Mouse (Mus musculus) C2C12 (cell line): Measurements from ENCODE around the gene Npr3. TPM values are rescaled to one million over a fixed set of nuclear protein-coding genes. Genes with fewer than 3 reads are reported as not detected.
"Not testable (repeated sequence)": the region's sequence is repeated elsewhere in the genome, so short reads cannot be mapped to it uniquely, and the experiment has no call there.

ENCODE experiments used
- H3K27me3 ChIP-seq: one replicate; pipeline ENCODE4 v1.6.1; 2011; ENCODE audit not compliant: control insufficient read depth, insufficient read depth, insufficient read length
- H3K36me3 ChIP-seq: one replicate; pipeline ENCODE4 v1.6.1; 2011; ENCODE audit not compliant: control insufficient read depth, insufficient read depth
- H3K4me3 ChIP-seq: one replicate; pipeline ENCODE4 v1.5.1; 2011; ENCODE audit warnings: mild to moderate bottlenecking, control low read depth; ENCODE audit not compliant: poor library complexity, insufficient read depth, severe bottlenecking
- H3K79me2 ChIP-seq: one replicate; pipeline ENCODE4 v1.6.1; 2011; ENCODE audit not compliant: control insufficient read depth, insufficient read depth
- H3K79me3 ChIP-seq: one replicate; pipeline ENCODE4 v1.6.1; 2011; ENCODE audit warnings: low read depth, control low read depth
- H3ac ChIP-seq: one replicate; pipeline ENCODE3; 2011; ENCODE audit warnings: low read depth; ENCODE audit not compliant: control insufficient read depth, insufficient read length
- CEBPB ChIP-seq: IDR thresholded peaks from one replicate; pipeline ENCODE4 v1.6.1; 2011; ENCODE audit warnings: low read depth, mild to moderate bottlenecking, control low read depth, moderate library complexity
- CTCF ChIP-seq: IDR thresholded peaks from one replicate; pipeline ENCODE4 v1.5.1; 2011; ENCODE audit not compliant: control insufficient read depth, insufficient read depth, insufficient read length
- FOSL1 ChIP-seq: IDR thresholded peaks from one replicate; pipeline ENCODE4 v1.8.0; 2011; ENCODE audit warnings: mild to moderate bottlenecking, low read length; ENCODE audit not compliant: poor library complexity, insufficient read depth, severe bottlenecking
- MAX ChIP-seq: IDR thresholded peaks from one replicate; pipeline ENCODE4 v1.6.1; 2011; ENCODE audit warnings: mild to moderate bottlenecking, control low read depth
- MYOD1 ChIP-seq: IDR thresholded peaks from one replicate; pipeline ENCODE4 v1.6.1; 2011; ENCODE audit warnings: low read depth; ENCODE audit not compliant: control insufficient read depth, insufficient read length
- MYOG ChIP-seq: IDR thresholded peaks from one replicate; pipeline ENCODE4 v1.6.1; 2011; ENCODE audit not compliant: control insufficient read depth, insufficient read length; ENCODE audit errors: extremely low read depth
- USF1 ChIP-seq: IDR thresholded peaks from one replicate; pipeline ENCODE4 v1.6.1; 2011; ENCODE audit warnings: low read depth, mild to moderate bottlenecking, control low read depth, moderate library complexity
- polyA plus RNA-seq: library from polyadenylated mRNA; unstranded; fragments of >200 nt; fragmentation: generic; extraction: Trizol; gene quantifications from one replicate; pipeline ENCODE4 v1.2.1, GENCODE M21; 2012; ENCODE audit warnings: missing spikeins

Gene Npr3
- polyA plus RNA-seq, 1 experiment: 1.4 TPM

GRCm38 (mm10) chr15:11835913-11836312, 71.2 kb downstream of the Npr3 start:
- no peaks in the 10 kb centered on the region for H3K27me3 ChIP-seq
- no peaks in the 10 kb centered on the region for H3K36me3 ChIP-seq
- no peak overlapping the region for H3ac ChIP-seq
- no peak for TF ChIP-seq MYOG
- no peak for TF ChIP-seq MYOD1
- peak; percentile 25 for TF ChIP-seq MAX
- TF ChIP-seq FOSL1: peak; percentile 36
- TF ChIP-seq CTCF: no peak
- peak; percentile 57 for TF ChIP-seq CEBPB
- H3K79me2 ChIP-seq: no peaks in the 10 kb centered on the region
- H3K4me3 ChIP-seq: no peak overlapping the region
- no peaks in the 10 kb centered on the region for H3K79me3 ChIP-seq

- H3K79me2 ChIP-seq, H3K4me3 ChIP-seq, H3K36me3 ChIP-seq, H3ac ChIP-seq, H3K79me3 ChIP-seq, H3K27me3 ChIP-seq: not testable (repeated sequence)
These were observed 84.7 kb downstream of the Npr3 start for GRCm38 (mm10) chr15:11822347-11822746.

- Histone ChIP-seq H3K79me3 (no peaks in the 10 kb centered on the region), H3K79me2 (no peaks in the 10 kb centered on the region), H3K36me3 (no peaks in the 10 kb centered on the region), H3K27me3 (no peaks in the 10 kb centered on the region), H3K4me3 (no peak overlapping the region), H3ac (no peak overlapping the region)
- TF ChIP-seq FOSL1: no peak
- TF ChIP-seq MYOD1: no peak
- no peak for TF ChIP-seq USF1
- no peak for TF ChIP-seq MAX
- TF ChIP-seq CTCF: no peak
- TF ChIP-seq MYOG: no peak
- TF ChIP-seq CEBPB: no peak
These were observed 91.5 kb downstream of the Npr3 start for GRCm38 (mm10) chr15:11815551-11815950.

- Histone ChIP-seq H3K36me3 (no peaks in the 10 kb centered on the region), H3K4me3 (no peak overlapping the region), H3K79me3 (no peaks in the 10 kb centered on the region), H3K79me2 (no peaks in the 10 kb centered on the region), H3ac (no peak overlapping the region), H3K27me3 (no peaks in the 10 kb centered on the region)
- TF ChIP-seq MYOD1 (no peak), MAX (no peak), CEBPB (no peak), MYOG (no peak), FOSL1 (no peak), CTCF (no peak), USF1 (no peak)
These were observed 103.5 kb downstream of the Npr3 start for GRCm38 (mm10) chr15:11803576-11803975.

- no peak overlapping the region for H3K4me3 ChIP-seq
- TF ChIP-seq CTCF (no peak), MYOD1 (no peak), MAX (no peak), CEBPB (no peak), FOSL1 (no peak), MYOG (no peak), USF1 (no peak)
- H3K36me3 ChIP-seq: no peaks in the 10 kb centered on the region
These were observed 105.0 kb downstream of the Npr3 start for GRCm38 (mm10) chr15:11801863-11802722.

GRCm38 (mm10) chr15:11794632-11795031, 112.5 kb downstream of the Npr3 start:
- H3K79me3 ChIP-seq: no peaks in the 10 kb centered on the region
- no peaks in the 10 kb centered on the region for H3K36me3 ChIP-seq
- no peak overlapping the region for H3ac ChIP-seq
- no peaks in the 10 kb centered on the region for H3K79me2 ChIP-seq
- H3K4me3 ChIP-seq: no peak overlapping the region
- no peak for TF ChIP-seq CTCF
- TF ChIP-seq MAX: no peak
- no peak for TF ChIP-seq MYOG
- TF ChIP-seq FOSL1: no peak
- no peak for TF ChIP-seq USF1
- no peak for TF ChIP-seq MYOD1
- no peak for TF ChIP-seq CEBPB
- no peaks in the 10 kb centered on the region for H3K27me3 ChIP-seq

More at GRCm38 (mm10) chr15:11801863-11802722, 105.0 kb downstream of the Npr3 start:
- Histone ChIP-seq H3K79me3 (no peaks in the 10 kb centered on the region), H3ac (no peak overlapping the region), H3K27me3 (no peaks in the 10 kb centered on the region), H3K79me2 (no peaks in the 10 kb centered on the region)
